Mouse (Mus musculus): ENCODE results near the gene Krtap10-4. TPM values are rescaled to one million over a fixed set of nuclear protein-coding genes. Genes with fewer than 3 reads are reported as not detected.
"Not testable (repeated sequence)": the region's sequence is repeated elsewhere in the genome, so short reads cannot be mapped to it uniquely, and the experiment has no call there.

The Krtap10-4 gene
- total RNA-seq, 2 experiments from 2014 or later: not detected

DNA sequence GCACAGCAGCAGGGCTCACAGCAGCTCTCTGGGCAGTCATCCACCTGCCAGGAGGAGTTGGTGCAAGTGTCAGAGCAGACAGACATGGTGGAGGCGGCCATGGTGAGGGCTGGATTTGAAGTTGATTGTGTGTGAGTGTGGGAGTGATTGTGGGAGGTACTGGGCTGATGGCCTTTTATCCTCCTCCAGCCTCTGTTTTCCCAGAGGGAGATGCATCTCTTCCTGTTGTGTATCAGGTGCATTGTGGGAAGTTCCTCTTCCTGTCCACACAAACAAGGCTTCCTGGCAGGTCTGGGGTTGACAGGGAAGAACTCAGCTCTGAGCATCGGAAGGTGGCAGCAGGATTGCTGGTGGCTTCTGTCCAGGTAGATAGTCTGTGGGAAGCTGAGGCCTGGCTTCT, 31.9 kb downstream of the Krtap10-4 start, which contains the start of gene Gm9639:
Gm9639 (minus strand) TSS at position 101 of the 400 bp plus-strand sequence.
- no peak for DNase-seq (ENCODE audit: low spot score in 2 of 2)

DNA sequence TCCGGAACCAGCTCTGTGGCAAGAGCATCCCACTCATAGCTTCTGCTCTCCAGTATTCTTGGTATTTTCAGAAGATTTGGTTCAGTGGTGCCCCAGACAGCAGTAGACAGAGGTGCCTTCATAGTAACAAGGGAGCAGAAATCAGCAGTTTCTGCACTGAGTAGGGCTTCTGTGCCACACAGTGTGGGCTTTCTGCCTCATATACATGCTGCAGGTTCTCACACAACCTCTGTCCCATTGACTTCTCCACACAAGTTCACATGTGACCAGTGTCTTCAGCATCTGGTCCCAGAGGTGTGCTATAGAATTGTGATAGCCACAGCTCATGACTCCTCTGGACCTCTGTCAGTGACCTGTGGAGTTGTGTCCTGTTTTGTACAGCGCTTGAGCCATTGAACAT, 38.3 kb downstream of the Krtap10-4 start:
- DNase-seq (ENCODE audit: low spot score in 2 of 2): no peak

DNA sequence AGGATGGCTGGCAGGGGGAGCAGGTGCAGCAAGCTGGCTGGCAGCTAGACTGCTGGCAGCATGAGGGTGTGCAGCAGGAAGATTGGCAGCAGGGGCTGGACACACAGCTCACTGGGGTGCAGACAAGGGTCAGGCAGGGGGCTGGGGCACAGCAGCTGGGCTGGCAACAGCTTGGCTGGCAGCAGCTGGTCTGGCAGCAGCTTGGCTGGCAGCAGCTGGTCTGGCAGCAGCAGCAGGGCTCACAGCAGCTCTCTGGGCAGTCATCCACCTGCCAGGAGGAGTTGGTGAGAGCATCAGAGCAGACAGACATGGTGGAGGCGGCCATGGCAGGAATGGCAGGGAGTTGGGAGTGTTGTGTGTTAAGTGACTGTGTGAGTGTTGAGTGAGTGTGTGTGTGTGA, 39.0 kb downstream of the Krtap10-4 start, which contains the start of gene Gm7137:
Gm7137 (minus strand) TSS at position 325 of the 400 bp plus-strand sequence.
- peak in 1 of 2 experiments; percentile 11 for DNase-seq (ENCODE audit: low spot score in 2 of 2)

DNA sequence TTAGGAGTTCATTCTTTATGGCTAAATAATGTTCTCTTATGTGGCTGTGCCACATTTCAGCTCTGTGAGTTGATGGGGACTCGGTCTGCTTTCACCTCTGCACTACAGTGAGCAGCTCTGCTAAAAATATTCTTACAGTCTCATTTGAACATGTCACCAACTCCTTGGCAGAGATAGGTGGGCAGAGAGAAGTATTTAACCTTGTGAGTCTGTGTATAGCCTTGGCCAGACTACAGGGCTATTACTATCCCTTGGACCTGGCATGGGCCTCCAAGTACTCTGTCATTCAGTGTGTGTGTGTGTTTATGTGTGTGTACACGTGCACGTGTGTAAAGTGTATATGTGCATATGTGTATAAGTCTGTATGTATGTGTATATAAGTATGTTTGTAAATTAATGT, 43.5 kb downstream of the Krtap10-4 start:
- DNase-seq (ENCODE audit: low spot score in 2 of 2): not testable (repeated sequence)

DNA sequence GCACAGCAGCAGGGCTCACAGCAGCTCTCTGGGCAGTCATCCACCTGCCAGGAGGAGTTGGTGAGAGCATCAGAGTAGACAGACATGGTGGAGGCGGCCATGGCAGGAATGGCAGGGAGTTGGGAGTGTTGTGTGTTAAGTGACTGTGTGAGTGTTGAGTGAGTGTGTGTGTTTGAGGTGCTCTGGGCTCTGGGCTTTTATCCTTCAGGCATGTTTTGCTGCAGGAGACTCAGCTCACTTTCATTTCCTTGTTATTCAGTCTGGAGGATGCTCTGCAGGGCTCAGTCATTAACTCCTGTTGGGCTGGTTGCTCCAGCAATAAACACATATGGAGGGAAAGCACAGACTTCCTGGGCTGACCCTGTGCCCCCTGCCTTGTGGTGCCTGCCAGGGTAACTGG, 44.5 kb downstream of the Krtap10-4 start, which contains the start of gene Gm3250:
Gm3250 (minus strand) TSS at position 101 of the 400 bp plus-strand sequence.
- not testable (repeated sequence) for DNase-seq (ENCODE audit: low spot score in 2 of 2)

DNA sequence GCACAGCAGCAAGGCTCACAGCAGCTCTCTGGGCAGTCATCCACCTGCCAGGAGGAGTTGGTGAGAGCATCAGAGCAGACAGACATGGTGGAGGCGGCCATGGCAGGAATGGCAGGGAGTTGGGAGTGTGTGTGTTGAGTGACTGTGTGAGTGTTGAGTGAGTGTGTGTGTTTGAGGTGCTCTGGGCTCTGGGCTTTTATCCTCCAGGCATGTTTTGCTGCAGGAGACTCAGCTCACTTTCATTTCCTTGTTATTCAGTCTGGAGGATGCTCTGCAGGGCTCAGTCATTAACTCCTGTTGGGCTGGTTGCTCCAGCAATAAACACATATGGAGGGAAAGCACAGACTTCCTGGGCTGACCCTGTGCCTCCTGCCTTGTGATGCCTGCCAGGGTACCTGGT, 50.1 kb downstream of the Krtap10-4 start, which contains the start of gene Gm7138:
Gm7138 (minus strand) TSS at position 101 of the 400 bp plus-strand sequence.
- not testable (repeated sequence) for DNase-seq (ENCODE audit: low spot score in 2 of 2)

Other genes with a start within 250 kb of the Krtap10-4 start
- gene Pttg1ip, start 245.4 kb downstream of the Krtap10-4 start, total RNA-seq (2021): 100 to 1,000 TPM in 1 of 2 experiments, 10 to 100 TPM in 1; 95.8 to 103 TPM
- 10 to 100 TPM; 92.1 to 96.0 TPM for gene Sumo3, start 221.0 kb downstream of the Krtap10-4 start, total RNA-seq (2021)
- 10 to 100 TPM; 13.8 to 14.9 TPM for gene Gm49325, start 220.9 kb downstream of the Krtap10-4 start, total RNA-seq (2021)
- gene Ube2g2, start 204.8 kb downstream of the Krtap10-4 start, total RNA-seq (2021): 10 to 100 TPM; 89.7 to 93.0 TPM
- gene Tspear, start 140.5 kb downstream of the Krtap10-4 start, total RNA-seq (2021): not detected
- not detected for gene Gm19402, start 136.3 kb downstream of the Krtap10-4 start, total RNA-seq (2021)
- not detected for gene Gm9508, start 129.9 kb downstream of the Krtap10-4 start, total RNA-seq (2021)
- not detected for gene Gm10272, start 120.5 kb downstream of the Krtap10-4 start, total RNA-seq (2021)
- gene Gm10024, start 115.6 kb downstream of the Krtap10-4 start, total RNA-seq (2021): not detected
- not detected for gene Gm10142, start 111.3 kb downstream of the Krtap10-4 start, total RNA-seq (2021)
- not detected for gene Krtap12-1, start 106.5 kb downstream of the Krtap10-4 start, total RNA-seq (2021)
- not detected for gene Gm10100, start 100.6 kb downstream of the Krtap10-4 start, total RNA-seq (2021)
- not detected for gene Gm18596, start 84.5 kb downstream of the Krtap10-4 start, total RNA-seq (2021)
- gene Gm9736, start 75.7 kb downstream of the Krtap10-4 start, total RNA-seq (2021): not detected
- not detected for gene Gm3233, start 67.4 kb downstream of the Krtap10-4 start, total RNA-seq (2021)
- gene Gm3238, start 55.8 kb downstream of the Krtap10-4 start, total RNA-seq (2021): not detected
- gene Gm7138, start 50.2 kb downstream of the Krtap10-4 start, total RNA-seq (2021): not detected
- gene Gm3250, start 44.6 kb downstream of the Krtap10-4 start, total RNA-seq (2021): not detected
- gene Gm7137, start 38.9 kb downstream of the Krtap10-4 start, total RNA-seq (2021): not detected
- not detected for gene Gm9639, start 32.0 kb downstream of the Krtap10-4 start, total RNA-seq (2021)
- gene Gm19668, start 28.0 kb downstream of the Krtap10-4 start, total RNA-seq (2021): not detected
- gene Gm9507, start 15.3 kb downstream of the Krtap10-4 start, total RNA-seq (2021): not detected
- not detected for gene Gm2696, start 12.4 kb downstream of the Krtap10-4 start, total RNA-seq (2021)
- not detected for gene Krtap10-10, start 8.9 kb upstream of the Krtap10-4 start, total RNA-seq (2021)
- not detected for gene Gm36176, start 19.7 kb upstream of the Krtap10-4 start, total RNA-seq (2021)
- not detected for gene Gm10318, start 25.8 kb upstream of the Krtap10-4 start, total RNA-seq (2021)
- gene Gm3285, start 34.9 kb upstream of the Krtap10-4 start, total RNA-seq (2021): not detected
- 1 to 10 TPM; 1.2 to 1.4 TPM for gene Lrrc3, start 75.4 kb upstream of the Krtap10-4 start, total RNA-seq (2021)
- under 1 TPM; 0.32 to 0.88 TPM for gene Trpm2, start 143.5 kb upstream of the Krtap10-4 start, total RNA-seq (2021)
- 10 to 100 TPM; 10.5 to 12.3 TPM for gene 1810043G02Rik, start 151.4 kb upstream of the Krtap10-4 start, total RNA-seq (2021)
- 10 to 100 TPM; 17.0 to 21.0 TPM for gene Pfkl, start 183.0 kb upstream of the Krtap10-4 start, total RNA-seq (2021)
- gene Dnmt3l, start 214.9 kb upstream of the Krtap10-4 start, total RNA-seq (2021): not detected
- not detected for gene Aire, start 216.5 kb upstream of the Krtap10-4 start, total RNA-seq (2021)
- 1 to 10 TPM; 3.4 to 4.4 TPM for gene Icosl, start 242.2 kb upstream of the Krtap10-4 start, total RNA-seq (2021)

All from gastrocnemius, postnatal 4 days (tissue).